Mouse (Mus musculus) heart, postnatal 0 days (tissue): ENCODE measurements at regions not wholly inside any gene's neighbourhood (a gene's known extent, or its start where the extent isn't known, plus 50 kb on each side); places are given as distances from the start of the nearest gene placed in this dataset.

ENCODE experiments used
- ATAC-seq: fragments of 200-750 bp; cut with Nextera tagmentation; 2 replicates; pipeline ENCODE4 v1.8.0; 2017; ENCODE audit warnings: low read depth, moderate number of reproducible peaks, moderate library complexity; ENCODE audit not compliant: insufficient read depth
- DNase-seq: peaks from one replicate; pipeline ENCODE4 v3.0.0-alpha.2; 2016; ENCODE audit warnings: low spot score
- H3K27ac ChIP-seq: fragments of 300-500 bp; sonication (generic); 2 replicates; pipeline ENCODE4 v1.5.1; 2014; ENCODE audit warnings: low read depth, mild to moderate bottlenecking
- H3K27me3 ChIP-seq: fragments of 300-500 bp; sonication (generic); 2 replicates; pipeline ENCODE4 v1.6.1; 2014; ENCODE audit warnings: low read length, mixed read lengths; ENCODE audit not compliant: control insufficient read depth, insufficient read depth
- H3K36me3 ChIP-seq: fragments of 300-500 bp; sonication (generic); replicated peaks from 2 replicates; pipeline ENCODE4 v1.6.1; 2014; ENCODE audit warnings: low read length, mixed read lengths; ENCODE audit not compliant: control insufficient read depth, insufficient read depth
- H3K4me1 ChIP-seq: fragments of 300-500 bp; sonication (generic); 2 replicates; pipeline ENCODE4 v1.6.1; 2014; ENCODE audit warnings: antibody characterized with exemption; ENCODE audit not compliant: control insufficient read depth, insufficient read depth
- H3K4me2 ChIP-seq: fragments of 300-500 bp; sonication (generic); 2 replicates; pipeline ENCODE4 v1.6.1; 2014; ENCODE audit warnings: low read depth, mild to moderate bottlenecking, low read length, moderate library complexity
- H3K4me3 ChIP-seq: fragments of 300-500 bp; sonication (generic); 2 replicates; pipeline ENCODE4 v1.5.1; 2014; ENCODE audit warnings: low read depth, low read length
- H3K9ac ChIP-seq: fragments of 300-500 bp; sonication (generic); replicated peaks from 2 replicates; pipeline ENCODE4 v1.6.1; 2014; ENCODE audit warnings: low read depth, low read length, mixed read lengths
- H3K9me3 ChIP-seq: fragments of 300-500 bp; sonication (generic); replicated peaks from 2 replicates; pipeline ENCODE4 v1.6.1; 2016; ENCODE audit warnings: low read length; ENCODE audit not compliant: control insufficient read depth
- CTCF ChIP-seq: IDR thresholded peaks from 2 replicates; pipeline ENCODE4 v1.5.1; 2016; ENCODE audit warnings: antibody characterized with exemption, control low read depth, low read depth
- EP300 ChIP-seq: IDR thresholded peaks from 2 replicates; pipeline ENCODE4 v1.6.1; 2016; ENCODE audit warnings: antibody characterized with exemption, low read depth
- WGBS: fragments of 180-500 bp; shearing (Covaris S2); extraction: QIAGEN DNeasy Blood & Tissue Kit; methylation state at CpG from one replicate; pipeline ENCODE4 v1.1.7; 2014; 5-methylcytosine and 5-hydroxymethylcytosine counted together

- no peak overlapping the region for H3K9ac ChIP-seq
- no peaks in the 10 kb centered on the region for H3K27me3 ChIP-seq
- ATAC-seq (no peak), DNase-seq (no peak)
- no peak overlapping the region for H3K4me2 ChIP-seq
- H3K9me3 ChIP-seq = no peaks in the 10 kb centered on the region
- no peaks in the 10 kb centered on the region for H3K4me1 ChIP-seq
- no peak overlapping the region for H3K27ac ChIP-seq
- no peaks in the 10 kb centered on the region for H3K36me3 ChIP-seq
- WGBS = 80% methylated on average over 2 of the region's 2 CpGs
- H3K4me3 ChIP-seq = no peak overlapping the region
- no peak for TF ChIP-seq EP300
- TF ChIP-seq CTCF = no peak
Observed at GRCm38 (mm10) chr15:72341991-72342390, 1492.4 kb upstream of the Gm6569 start.

GRCm38 (mm10) chr15:72342504-72342903, 1491.9 kb upstream of the Gm6569 start:
- no peak for ATAC-seq
- no peaks in the 10 kb centered on the region for H3K4me1 ChIP-seq
- H3K4me2 ChIP-seq = no peak overlapping the region
- no peaks in the 10 kb centered on the region for H3K36me3 ChIP-seq
- H3K9me3 ChIP-seq = no peaks in the 10 kb centered on the region
- WGBS = 72% methylated on average over 4 of the region's 4 CpGs
- no peak overlapping the region for H3K27ac ChIP-seq
- H3K27me3 ChIP-seq = no peaks in the 10 kb centered on the region
- TF ChIP-seq CTCF (no peak), EP300 (no peak)
- no peak overlapping the region for H3K4me3 ChIP-seq
- DNase-seq = no peak
- no peak overlapping the region for H3K9ac ChIP-seq

- H3K4me2 ChIP-seq = no peak overlapping the region
- H3K4me3 ChIP-seq = no peak overlapping the region
- no peak for TF ChIP-seq EP300
- no peak for TF ChIP-seq CTCF
- H3K9me3 ChIP-seq = no peaks in the 10 kb centered on the region
- no peak overlapping the region for H3K9ac ChIP-seq
- H3K27ac ChIP-seq = no peak overlapping the region
- H3K27me3 ChIP-seq = no peaks in the 10 kb centered on the region
- DNase-seq (no peak), ATAC-seq (no peak)
- H3K36me3 ChIP-seq = no peaks in the 10 kb centered on the region
- H3K4me1 ChIP-seq = no peaks in the 10 kb centered on the region
Observed at GRCm38 (mm10) chr15:72343794-72344193, 1490.6 kb upstream of the Gm6569 start.

- WGBS = 72% methylated on average over 4 of the region's 4 CpGs
- Histone ChIP-seq H3K27me3 (no peaks in the 10 kb centered on the region), H3K4me1 (no peaks in the 10 kb centered on the region), H3K27ac (no peak overlapping the region), H3K9me3 (no peaks in the 10 kb centered on the region), H3K36me3 (no peaks in the 10 kb centered on the region), H3K4me3 (no peak overlapping the region), H3K4me2 (no peak overlapping the region), H3K9ac (no peak overlapping the region)
- no peak for ATAC-seq
- DNase-seq = no peak
- no peak for TF ChIP-seq CTCF
- no peak for TF ChIP-seq EP300
Observed at GRCm38 (mm10) chr15:72353371-72353770, 1481.0 kb upstream of the Gm6569 start.

- Histone ChIP-seq H3K9me3 (no peaks in the 10 kb centered on the region), H3K36me3 (no peaks in the 10 kb centered on the region), H3K27me3 (no peaks in the 10 kb centered on the region), H3K4me1 (no peaks in the 10 kb centered on the region), H3K4me2 (no peak overlapping the region), H3K9ac (no peak overlapping the region), H3K27ac (no peak overlapping the region), H3K4me3 (no peak overlapping the region)
- DNase-seq (no peak), ATAC-seq (no peak)
- no peak for TF ChIP-seq CTCF
- no peak for TF ChIP-seq EP300
Observed at GRCm38 (mm10) chr15:72355626-72356025, 1478.7 kb upstream of the Gm6569 start.

GRCm38 (mm10) chr15:72359636-72360035, 1474.7 kb upstream of the Gm6569 start:
- Histone ChIP-seq H3K4me2 (no peak overlapping the region), H3K27ac (no peak overlapping the region), H3K36me3 (no peaks in the 10 kb centered on the region), H3K4me3 (no peak overlapping the region), H3K27me3 (no peaks in the 10 kb centered on the region), H3K9me3 (no peaks in the 10 kb centered on the region), H3K4me1 (no peaks in the 10 kb centered on the region), H3K9ac (no peak overlapping the region)
- ATAC-seq = no peak
- TF ChIP-seq EP300 (no peak), CTCF (no peak)
- 74% methylated on average over 6 of the region's 6 CpGs for WGBS
- DNase-seq = no peak
